Mouse (Mus musculus) c-Kit-positive CD71-positive TER-119-positive erythroid progenitor cells, embryonic 14.5 days (primary cell): ENCODE results near the gene Cyb5r3.
A peak's percentile ranks its signal among the peaks of the same experiment; 100 is the strongest.

ENCODE experiments used
- DNase-seq: peaks from one replicate; pipeline ENCODE4 v3.0.0-alpha.2; 2013; ENCODE audit warnings: low spot score

The Cyb5r3 gene

GRCm38 (mm10) chr15:83172492-83173429 is at the start of gene Cyb5r3:
Cyb5r3 (minus strand) TSS chr15:83172592.
- DNase-seq: no peak

- no peak for DNase-seq
These were observed 49.3 kb upstream of the Cyb5r3 start for GRCm38 (mm10) chr15:83221721-83222120.

GRCm38 (mm10) chr15:83220368-83221013 is 48.1 kb upstream of the Cyb5r3 start:
- DNase-seq: no peak

GRCm38 (mm10) chr15:83215322-83216216 is 43.2 kb upstream of the Cyb5r3 start:
- no peak for DNase-seq

- peak; percentile 29 for DNase-seq
These were observed 37.8 kb upstream of the Cyb5r3 start for GRCm38 (mm10) chr15:83210229-83210628.

- no peak for DNase-seq
These were observed 37.3 kb upstream of the Cyb5r3 start for GRCm38 (mm10) chr15:83209719-83210118.

GRCm38 (mm10) chr15:83209092-83209695 is 36.8 kb upstream of the Cyb5r3 start:
- no peak for DNase-seq

- DNase-seq: peak; percentile 73
These were observed 32.5 kb upstream of the Cyb5r3 start for GRCm38 (mm10) chr15:83204731-83205451.

- no peak for DNase-seq
These were observed 30.0 kb upstream of the Cyb5r3 start for GRCm38 (mm10) chr15:83202412-83202811.

GRCm38 (mm10) chr15:83193413-83193812 is 21.0 kb upstream of the Cyb5r3 start:
- DNase-seq: no peak

GRCm38 (mm10) chr15:83182351-83182750 is 10.0 kb upstream of the Cyb5r3 start:
- DNase-seq: no peak

- no peak for DNase-seq
These were observed 9.5 kb upstream of the Cyb5r3 start for GRCm38 (mm10) chr15:83181800-83182330.

GRCm38 (mm10) chr15:83180004-83180403 is 7.6 kb upstream of the Cyb5r3 start:
- no peak for DNase-seq

GRCm38 (mm10) chr15:83176653-83177052 is 4.3 kb upstream of the Cyb5r3 start:
- no peak for DNase-seq

- DNase-seq: no peak
These were observed 1.8 kb upstream of the Cyb5r3 start for GRCm38 (mm10) chr15:83173914-83174884.

GRCm38 (mm10) chr15:83171712-83172481 is 495 bp downstream of the Cyb5r3 start:
- DNase-seq: peak; percentile 99

GRCm38 (mm10) chr15:83170956-83171659 is 1.3 kb downstream of the Cyb5r3 start:
- DNase-seq: no peak
